Mouse (Mus musculus) heart, adult 11 months (tissue): ENCODE measurements at regions not wholly inside any gene's neighbourhood (a gene's known extent, or its start where the extent isn't known, plus 50 kb on each side); places are given as distances from the start of the nearest gene placed in this dataset.
A peak's percentile ranks its signal among the peaks of the same experiment; 100 is the strongest.

Experiments
- DNase-seq: peaks from one replicate; pipeline ENCODE4 v3.0.0; 2022

DNA sequence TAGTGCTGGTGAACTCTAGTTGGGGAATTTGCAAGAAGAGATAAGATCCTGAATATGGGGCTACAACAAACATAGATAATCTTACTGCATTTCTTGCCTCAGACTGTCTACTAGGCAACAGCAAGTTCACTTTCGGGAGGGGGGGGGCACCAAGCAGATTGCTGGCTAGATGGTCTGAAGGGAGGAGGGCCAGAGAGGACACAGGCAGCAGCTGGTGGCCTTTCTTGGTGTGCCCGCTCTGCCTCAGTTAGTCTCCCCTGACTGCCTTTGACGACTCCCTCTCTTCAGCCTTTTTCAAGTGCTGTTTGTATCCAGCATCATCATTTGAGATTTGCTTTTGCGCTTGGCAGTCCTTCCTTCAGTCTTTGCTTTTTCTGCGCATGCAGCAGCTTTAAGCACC lies 242.2 kb downstream of the 1500009L16Rik start:
- peak; percentile 12 for DNase-seq

DNA sequence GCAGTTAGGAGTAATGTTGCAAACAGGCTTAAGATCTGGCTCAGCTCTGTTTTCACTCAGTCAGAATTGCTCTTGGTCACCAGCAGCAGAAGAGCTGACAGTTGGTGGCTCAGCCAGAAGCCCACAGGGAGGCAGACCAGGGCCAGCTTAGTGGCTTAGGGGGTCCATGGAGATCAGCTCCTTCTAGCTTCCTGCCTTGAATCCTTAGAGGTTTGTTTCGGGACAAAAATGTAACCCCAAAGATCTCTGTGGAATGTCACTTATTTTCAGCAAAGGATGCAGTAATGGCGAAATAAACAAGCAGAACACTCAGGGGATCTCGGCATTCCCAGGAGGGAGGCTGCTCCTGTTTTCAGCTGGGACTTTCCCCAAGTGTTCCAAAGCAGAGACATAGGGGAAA lies 247.8 kb downstream of the 1500009L16Rik start:
- peak; percentile 93 for DNase-seq

DNA sequence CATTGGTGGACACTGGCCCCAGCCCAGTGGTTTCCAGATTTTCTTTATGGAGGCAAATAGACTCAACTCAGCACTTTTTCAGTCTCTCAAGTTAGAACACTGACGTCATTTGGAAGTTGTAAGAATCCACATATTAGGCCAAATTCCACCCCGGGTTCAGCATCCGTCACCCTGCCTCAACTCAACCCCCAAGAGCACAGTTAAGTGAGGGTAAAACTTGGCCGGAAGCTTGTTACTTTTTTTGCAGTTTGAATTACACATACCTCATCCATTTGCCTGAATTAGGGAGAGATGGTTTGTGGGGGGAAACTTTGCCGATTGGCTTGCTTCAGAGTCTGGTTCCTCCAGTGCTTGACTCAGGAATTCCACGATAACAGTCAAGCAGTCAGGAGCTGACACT lies 251.9 kb downstream of the 1500009L16Rik start:
- DNase-seq = peak; percentile 91

DNA sequence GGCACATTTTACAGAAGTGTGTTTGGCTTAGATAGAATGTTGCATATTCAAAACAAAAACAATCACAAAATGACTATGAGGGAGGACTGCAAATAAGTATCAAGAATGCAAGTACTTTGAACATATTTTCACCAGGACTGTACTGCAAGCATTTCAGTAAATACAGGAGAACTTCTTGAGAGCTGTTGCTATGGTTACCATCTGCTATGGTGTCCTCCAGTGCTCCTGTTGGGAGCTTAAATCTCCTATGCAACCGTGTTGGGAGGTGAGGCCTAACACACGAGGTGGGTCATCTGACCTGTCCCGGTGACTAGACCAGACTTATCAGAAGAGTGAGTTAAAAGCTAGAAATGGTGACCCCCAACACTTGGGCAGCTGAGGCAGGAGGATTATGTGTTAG lies 253.9 kb downstream of the 1500009L16Rik start:
- no peak for DNase-seq

DNA sequence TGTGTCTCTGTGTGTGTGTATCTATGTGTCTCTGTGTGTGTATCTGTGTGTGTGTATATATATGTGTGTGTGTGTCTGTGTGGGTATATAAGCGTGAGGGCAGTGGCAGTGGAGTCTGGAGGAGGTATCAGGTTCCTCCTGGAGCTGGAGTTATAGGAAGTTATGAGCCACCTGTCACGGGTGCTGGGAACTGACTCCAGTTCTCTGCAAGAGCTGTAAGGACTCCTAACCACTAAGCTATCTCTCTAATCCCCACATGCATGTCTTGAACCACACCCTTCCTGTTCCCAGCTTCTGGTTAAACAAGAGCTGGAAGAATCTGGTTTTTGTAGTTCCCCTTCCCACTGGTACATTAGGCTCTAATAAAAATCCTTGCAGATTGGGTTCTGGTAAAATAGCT lies 257.3 kb downstream of the 1500009L16Rik start:
- peak; percentile 22 for DNase-seq

DNA sequence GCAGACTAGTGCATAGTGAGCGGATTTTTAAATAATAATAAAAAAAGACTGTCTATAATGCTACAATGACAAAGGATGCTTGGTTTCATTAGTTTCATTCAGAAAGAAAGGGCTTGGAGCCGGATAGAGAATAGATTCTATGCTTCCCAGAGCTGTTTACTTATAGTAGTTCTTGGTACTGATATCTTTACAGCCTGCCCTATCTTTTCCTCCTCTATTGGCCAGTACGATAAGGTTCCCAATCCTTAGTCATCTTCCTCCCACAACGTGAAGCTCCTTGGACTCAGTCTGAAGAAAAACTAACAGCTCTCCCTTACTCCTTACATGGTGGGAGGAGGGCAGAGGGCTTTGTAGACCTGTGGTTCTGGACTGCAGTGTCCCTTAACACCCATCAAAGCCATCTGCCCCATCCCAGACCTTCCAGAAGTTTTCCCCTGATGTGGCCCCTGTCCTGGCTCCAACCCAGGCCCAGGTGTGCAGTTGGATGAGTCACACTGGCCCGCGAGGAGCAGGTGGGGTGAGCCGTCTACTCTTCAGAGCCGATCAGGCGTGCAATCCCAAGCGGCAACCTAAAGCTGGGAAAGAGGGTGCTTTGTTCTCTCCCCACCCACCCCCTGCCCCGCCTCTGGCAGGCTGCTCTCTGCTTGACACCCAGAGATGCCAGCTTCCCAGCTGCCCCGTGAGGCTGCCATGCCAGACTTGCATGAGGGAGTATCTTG lies 262.2 kb downstream of the 1500009L16Rik start:
- DNase-seq = peak; percentile 88

DNA sequence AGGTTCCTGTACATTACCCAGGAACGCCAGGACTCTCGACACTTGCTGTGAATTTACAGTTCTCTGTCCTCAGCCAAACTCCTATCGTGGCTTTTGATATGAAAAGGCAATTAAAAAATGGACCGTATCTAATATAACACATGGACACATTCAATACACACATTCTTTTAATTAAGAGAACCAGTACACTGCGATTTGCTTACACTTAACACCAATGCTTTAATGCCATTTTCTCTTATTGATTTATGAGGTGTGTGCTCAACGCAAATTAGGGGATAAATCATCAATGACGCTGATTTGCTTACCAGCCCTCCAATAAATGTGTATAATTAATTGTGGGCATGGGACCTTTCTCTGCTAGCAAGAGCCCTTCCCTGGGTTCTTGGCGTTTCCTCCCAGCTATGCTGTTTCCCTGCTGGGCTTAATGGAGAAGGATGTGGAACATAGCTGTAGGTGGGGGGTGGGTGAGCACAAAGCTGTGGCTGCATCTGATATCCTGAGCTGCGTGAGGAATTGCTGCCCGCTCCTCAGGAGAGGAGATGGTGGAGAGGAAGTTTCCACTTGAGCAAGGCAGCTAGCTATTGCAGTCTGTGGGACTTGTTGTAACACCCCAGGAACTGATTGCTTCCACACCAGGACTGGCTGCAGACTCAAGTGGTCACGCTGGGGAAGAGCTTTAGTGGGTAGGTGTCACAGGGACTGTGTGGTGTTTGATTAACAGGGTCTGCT lies 270.1 kb downstream of the 1500009L16Rik start:
- no peak for DNase-seq

DNA sequence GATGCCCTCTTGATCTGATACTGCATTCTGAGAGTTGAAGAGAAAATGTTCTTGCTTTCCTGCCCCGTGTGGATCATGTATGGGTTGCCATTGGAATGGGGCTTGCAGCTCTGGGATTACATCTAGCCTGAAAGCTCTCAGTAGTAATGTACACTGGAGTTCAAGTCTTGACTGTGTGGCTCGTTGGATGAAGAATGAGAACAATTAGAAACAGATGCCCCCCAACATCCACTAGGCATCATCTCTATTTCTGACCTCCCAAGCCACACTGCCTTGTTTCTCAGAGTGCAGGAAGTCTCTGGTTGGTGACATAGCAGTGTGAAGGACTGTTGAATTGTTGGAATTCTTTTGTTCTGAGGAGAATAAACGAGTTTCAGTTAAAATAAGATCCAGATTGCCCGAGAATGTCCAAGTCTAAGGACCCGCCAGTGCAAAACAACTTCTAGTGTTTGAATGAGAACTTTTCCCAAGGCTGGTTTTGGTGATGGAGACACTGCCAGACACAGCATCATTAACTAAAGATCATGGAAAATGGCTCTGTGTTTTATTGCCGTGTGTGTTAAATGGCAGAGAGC lies 272.4 kb downstream of the 1500009L16Rik start:
- DNase-seq = no peak

DNA sequence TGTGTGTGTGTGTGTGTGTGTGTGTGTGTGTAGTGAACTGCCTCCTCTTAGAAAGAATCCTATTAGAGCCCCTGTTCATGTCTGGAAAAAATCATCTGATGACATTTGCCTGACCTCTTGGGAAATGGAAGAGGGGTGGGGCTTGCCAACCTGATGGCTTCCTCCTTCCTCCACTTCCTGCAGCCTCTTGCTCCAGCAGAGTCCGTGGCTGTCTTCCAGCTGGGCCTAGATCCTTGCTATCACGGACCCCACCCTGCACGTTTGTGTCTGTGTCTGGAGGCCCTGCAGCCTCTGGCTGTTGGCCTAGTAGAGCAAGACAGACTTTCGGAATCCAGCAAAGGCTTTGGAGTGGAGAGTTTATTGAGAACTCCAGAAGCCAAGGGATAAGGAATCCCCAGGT lies 273.2 kb downstream of the 1500009L16Rik start:
- peak; percentile 99 for DNase-seq

DNA sequence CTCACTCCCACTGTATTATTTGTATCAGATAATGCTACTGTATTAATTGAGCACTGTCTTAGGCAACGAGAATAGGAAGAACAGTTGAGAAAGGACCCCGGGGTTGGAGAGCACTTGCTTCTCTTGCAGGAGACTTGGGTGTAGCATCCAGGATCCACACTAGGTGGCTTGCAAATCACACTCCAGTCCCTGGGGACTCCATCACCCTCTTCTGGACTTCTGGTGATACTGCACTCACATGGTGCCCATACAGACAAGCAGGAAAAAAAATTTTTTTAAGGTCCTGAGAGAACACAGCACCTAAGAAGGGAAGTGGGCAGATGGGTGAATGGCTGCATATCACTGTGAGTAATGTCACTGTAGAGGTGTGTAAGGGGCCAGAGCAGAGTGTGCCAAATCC lies 273.8 kb downstream of the 1500009L16Rik start:
- no peak for DNase-seq

DNA sequence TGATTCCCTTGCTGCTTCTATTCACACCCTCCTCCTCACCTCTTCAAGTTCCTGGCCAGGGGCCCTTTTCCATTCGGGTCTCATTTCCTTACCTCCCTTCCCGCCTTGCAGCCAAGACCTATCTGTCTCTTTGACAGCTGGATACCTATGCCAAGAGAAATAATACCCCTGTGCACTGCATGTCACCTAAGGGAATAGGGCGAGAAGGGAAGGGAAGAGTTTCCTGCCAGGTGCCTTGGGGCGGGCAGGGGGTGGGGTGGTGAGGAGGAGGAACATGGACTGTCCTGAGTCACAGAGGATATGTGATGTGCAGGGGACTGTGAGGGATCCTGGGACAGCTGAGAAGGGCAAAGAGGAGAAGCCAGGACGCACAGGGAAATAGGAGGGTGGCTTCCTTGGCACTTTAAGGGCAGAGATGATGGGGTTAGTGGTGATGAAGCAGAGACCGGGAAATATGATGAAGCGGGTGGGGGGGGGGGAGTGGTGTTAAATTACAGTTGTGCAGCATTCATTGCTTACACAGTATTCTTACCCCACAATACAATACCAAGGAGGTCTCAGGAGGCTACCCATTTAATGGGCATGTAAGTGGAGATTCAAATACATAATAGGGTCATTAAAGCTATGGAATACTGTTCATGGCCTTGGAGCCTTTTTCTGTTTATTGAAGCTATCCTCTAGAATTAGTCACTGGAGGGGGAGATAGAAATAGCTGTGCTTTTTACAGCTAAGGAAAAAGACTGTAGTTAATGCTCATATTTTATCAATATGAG lies 278.0 kb downstream of the 1500009L16Rik start:
- peak; percentile 97 for DNase-seq

DNA sequence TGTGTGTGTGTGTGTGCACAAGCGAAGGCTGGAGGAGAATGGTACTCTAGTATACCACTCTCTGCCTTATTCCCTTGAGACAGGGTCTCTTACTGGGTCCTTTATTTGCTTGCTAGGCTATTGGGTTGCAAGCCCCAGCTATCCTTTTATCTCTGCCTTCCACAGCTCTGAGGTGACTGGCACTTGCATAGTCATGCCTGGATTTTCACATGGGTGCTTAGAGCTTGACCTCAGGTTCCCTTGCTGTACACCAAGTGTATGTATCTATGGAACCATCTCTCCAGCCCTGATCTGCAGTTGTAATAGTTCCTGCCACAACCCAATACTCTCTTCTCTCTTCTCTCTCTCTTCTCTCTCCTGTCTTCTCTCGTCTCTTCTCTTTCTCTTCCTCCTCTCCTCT lies 280.1 kb downstream of the 1500009L16Rik start:
- DNase-seq = peak; percentile 54

DNA sequence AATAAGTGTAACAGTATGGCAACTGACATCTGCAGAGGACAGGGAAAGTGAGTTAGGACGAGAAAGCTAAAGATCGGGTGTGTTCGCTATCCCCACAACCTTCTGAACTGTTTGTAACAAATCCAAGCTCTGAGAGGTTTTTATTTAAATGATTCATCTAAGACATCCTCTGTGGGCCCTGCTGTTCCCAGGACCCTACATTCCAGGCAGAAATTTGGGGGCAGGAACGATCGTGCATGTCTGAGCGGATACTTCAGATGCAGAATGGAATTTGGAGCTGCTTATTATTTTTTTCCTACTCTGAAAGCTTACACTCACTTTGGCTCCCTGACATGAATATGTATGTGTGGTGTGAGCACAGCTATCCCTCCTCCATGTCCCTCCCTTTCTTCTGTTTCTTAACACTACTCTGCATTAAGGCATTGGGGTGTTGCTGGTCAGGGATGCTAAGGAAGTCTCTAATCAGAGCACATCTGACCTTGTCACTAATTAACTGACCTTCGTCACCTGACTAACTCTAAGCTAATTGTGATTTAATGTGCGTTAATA lies 281.0 kb downstream of the 1500009L16Rik start:
- peak; percentile 29 for DNase-seq

DNA sequence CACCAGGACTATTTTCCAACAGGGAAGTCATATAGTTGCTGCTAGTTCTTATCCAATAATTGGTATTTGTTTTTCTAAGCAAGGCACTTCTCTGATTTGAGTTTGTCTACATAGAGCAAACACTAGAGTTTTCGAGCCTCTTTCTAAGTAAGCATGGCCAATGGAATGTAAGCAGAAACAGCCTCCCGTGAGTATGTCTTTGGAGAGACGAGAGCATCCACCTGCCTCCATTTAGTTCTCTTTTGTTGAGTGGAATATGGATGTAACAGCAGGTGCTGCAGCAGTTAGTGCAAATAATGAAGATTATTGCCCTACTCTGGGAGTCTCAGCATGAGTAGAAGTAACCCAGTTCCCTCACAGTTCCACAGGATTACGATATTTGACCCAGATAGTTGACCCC lies 286.3 kb downstream of the 1500009L16Rik start:
- DNase-seq = no peak

DNA sequence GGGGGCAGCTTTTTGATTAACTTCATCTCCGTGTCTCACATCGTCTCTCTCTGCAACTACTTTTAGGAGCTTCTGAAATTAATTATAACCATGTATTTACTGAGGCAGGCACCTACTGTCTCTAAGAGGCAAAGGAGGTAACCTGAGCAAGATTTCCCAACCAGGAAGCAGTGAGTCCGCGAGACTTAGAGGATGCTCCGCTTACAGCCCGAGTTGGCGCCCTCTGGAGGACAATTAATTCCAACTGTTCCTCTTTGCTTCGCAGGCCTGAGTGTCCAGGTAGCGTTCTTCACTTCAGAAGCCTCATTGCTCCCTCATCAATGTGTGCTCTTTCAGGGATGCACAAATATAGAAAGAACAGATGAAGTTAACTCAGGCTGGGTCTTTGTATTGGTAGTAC lies 296.7 kb downstream of the 1500009L16Rik start:
- peak; percentile 91 for DNase-seq

DNA sequence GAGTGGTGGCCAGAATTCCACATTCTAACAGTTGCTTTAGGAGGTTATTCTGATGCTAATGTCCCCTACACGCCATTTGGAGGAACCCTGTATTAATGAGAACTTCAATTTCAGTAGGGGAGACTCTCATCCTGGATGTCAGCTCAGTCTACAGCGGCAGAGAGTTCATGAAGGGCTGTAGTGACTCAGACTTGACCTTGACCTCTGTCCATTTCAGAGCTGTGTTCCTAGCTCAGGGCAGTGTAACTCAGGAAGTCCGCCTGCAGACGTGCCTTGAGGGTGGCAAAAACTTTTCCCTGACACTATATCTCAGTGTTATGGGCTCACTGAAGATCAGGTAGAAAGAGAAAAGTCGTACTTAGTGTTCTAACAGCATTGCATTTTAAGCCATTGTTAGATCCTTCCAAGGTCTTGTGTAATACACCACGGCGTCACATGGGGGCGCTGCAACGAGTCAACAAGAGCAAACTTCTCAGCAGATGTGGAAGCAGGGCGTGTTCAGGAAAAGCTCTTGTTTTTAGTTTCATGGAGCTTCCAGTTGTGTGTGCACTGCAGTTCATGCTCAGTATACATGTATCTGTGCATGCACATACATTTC lies 297.5 kb downstream of the 1500009L16Rik start:
- peak; percentile 92 for DNase-seq

DNA sequence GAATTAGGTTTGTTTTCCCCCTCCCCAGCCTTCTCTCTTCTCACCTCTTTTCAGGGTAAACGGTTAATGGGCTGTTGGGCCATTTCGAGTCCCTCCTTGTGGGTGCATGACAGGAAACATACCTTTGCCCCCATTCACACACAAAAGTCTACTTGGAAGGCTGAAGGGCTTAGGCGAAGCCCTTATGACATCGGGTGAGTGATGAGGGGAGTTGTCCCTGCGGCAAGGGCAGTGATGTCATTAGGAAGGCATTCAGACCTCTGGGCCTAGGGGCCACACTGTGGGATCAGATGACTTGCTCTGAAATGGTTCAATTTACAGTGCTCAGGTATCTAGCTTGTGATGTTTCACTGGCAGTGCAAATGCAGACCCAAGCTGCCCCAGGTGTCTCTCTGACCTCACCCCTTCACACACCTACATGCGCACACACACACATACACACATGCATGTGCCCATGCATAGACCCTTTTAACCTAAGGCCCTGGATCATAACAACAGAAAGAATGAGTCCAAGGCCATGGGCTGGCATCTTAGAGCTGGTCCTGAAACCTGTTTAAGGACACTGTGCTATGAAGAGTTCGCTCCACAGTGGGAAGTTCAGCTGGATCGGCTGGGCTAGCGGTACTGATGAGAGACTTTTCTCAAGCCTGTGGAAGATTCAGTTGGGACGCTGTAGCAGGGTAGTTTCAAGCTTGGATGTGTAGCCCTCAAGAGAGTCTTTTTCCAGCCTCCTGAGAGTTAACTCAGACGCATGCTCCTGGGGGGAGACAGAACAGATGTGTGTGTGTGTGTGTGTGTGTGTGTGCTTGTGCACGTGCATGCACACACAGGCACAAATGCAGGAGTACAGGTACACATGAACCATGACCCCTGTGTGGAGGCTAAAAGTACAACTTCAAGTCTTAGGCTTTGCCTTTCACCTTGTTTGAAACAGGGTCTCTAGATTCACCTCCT lies 298.8 kb downstream of the 1500009L16Rik start:
- DNase-seq = peak; percentile 83

DNA sequence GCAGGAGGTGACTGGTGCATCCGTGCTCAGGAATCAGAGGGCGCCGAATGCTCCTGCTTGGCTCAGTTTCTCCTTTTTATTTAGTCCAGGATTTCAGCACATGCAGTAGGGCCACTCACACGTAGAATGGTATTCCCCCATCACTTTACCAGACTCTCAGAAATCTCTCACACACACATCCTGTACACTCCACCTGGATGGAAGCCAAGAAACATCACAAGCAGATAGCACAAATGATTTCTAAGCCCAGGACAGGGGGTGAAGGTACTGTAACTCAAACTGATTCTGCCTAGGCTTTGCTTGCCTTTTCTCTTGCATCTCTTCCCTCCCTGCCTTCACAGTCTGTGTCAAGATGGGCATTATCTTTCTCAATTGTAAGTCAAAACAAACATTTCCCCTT lies 301.6 kb downstream of the 1500009L16Rik start:
- DNase-seq = peak; percentile 74

DNA sequence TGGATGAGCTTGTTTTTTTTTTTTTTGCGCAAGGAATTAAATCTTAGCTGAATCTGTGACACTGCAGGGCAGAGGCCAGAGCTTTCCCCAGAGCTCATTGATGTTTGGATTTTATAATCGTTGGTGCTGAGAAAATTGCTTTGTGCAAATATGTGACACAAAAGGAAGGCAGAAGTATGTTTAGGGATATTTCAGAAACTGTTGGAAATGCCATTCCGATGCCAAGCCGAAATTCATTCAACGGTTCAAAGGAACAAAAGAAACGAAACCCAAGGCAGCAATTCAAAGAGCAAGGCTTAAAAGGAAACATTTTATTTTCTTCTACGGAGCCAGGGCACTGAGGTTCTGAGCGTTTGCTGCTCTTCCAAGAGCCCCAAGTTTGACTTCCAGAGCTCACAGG lies 302.2 kb downstream of the 1500009L16Rik start:
- DNase-seq = peak; percentile 52

DNA sequence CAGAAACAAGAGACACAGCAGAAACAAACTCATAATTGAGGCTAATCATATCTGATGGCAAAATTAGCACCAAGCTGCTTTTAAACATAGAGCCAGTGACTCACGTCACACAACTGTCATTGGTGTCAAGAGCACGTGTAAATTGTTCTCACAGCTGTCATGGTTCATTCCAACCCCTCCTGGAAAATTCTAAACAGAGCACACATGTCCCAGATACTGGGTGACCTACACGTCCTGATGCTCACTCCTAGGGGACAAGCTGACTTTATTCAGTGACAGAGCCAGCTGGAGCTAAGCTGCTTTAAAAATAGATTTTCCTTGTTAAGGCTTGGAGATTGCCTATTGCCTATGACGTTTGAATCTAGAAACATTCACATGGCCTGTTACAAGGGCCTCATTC lies 304.1 kb downstream of the 1500009L16Rik start:
- peak; percentile 95 for DNase-seq

DNA sequence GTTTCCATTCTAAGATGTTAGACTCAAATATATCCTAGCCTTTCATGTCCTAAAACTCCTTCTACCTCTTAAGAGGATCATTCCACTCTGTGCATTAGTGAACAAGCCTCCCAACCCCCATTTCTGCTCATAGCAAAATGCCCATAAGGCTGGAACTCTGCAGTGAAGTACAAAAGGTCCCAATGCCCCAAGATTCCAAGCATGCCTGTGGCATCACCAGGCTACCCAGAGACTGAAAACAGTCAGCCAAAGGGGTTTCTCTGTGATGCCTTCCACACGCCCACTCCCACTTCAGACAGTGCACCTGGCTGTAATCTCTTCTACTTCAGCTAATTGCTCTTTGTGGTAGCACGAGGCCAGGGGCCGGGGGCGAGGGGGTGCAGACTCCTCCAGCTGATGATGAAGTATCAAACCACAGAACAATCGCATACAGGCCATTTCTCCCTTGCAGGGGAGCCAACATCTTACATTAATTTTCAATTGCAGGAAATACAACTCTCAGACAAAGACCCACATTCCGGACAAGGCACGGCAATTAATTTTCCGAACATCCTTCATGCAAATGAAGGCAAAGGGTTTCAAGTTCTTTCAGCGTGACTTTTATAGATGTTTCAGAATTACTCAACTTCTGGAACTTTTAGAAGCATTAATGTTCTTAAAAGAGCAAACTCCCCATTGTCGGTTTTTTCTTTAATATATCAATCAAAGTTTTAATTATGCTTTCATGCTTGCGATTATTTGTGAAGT lies 313.6 kb downstream of the 1500009L16Rik start:
- DNase-seq = peak; percentile 83
